Mouse (Mus musculus) liver, embryonic 16.5 days (tissue): ENCODE data around the gene Arhgap25. TPM values are rescaled to one million over a fixed set of nuclear protein-coding genes. Genes with fewer than 3 reads are reported as not detected.

Experiments
- ATAC-seq: fragments of 200-750 bp; cut with Nextera tagmentation; 2 replicates; pipeline ENCODE4 v1.8.0; 2017; ENCODE audit warnings: low read depth, mild to moderate bottlenecking, moderate number of reproducible peaks, moderate library complexity
- H3K27ac ChIP-seq: fragments of 300-500 bp; sonication (generic); 2 replicates; pipeline ENCODE4 v1.5.1; 2014; ENCODE audit warnings: mild to moderate bottlenecking, low read length
- H3K27me3 ChIP-seq: fragments of 300-500 bp; sonication (generic); 2 replicates; pipeline ENCODE4 v1.6.1; 2014; ENCODE audit warnings: low read depth, low read length, mixed read lengths; ENCODE audit not compliant: control insufficient read depth, insufficient read depth
- H3K36me3 ChIP-seq: fragments of 300-500 bp; sonication (generic); 2 replicates; pipeline ENCODE4 v1.6.1; 2014; ENCODE audit warnings: mild to moderate bottlenecking; ENCODE audit not compliant: control insufficient read depth, insufficient read depth
- H3K4me1 ChIP-seq: fragments of 300-500 bp; sonication (generic); 2 replicates; pipeline ENCODE4 v1.6.1; 2014; ENCODE audit warnings: low read depth, low read length, mixed read lengths; ENCODE audit not compliant: control insufficient read depth
- H3K4me2 ChIP-seq: fragments of 300-500 bp; sonication (generic); 2 replicates; pipeline ENCODE4 v1.6.1; 2014; ENCODE audit warnings: low read depth, low read length, mixed read lengths
- H3K4me3 ChIP-seq: fragments of 300-500 bp; sonication (generic); 2 replicates; pipeline ENCODE4 v1.5.1; 2014; ENCODE audit warnings: low read depth, mild to moderate bottlenecking, low read length
- H3K9ac ChIP-seq: fragments of 300-500 bp; sonication (generic); 2 replicates; pipeline ENCODE4 v1.6.1; 2014; ENCODE audit warnings: low read depth, low read length
- H3K9me3 ChIP-seq: fragments of 300-500 bp; sonication (generic); replicated peaks from 2 replicates; pipeline ENCODE4 v1.6.1; 2016; ENCODE audit warnings: low read length; ENCODE audit not compliant: control insufficient read depth
- WGBS: fragments of 180-500 bp; shearing (Covaris S2); extraction: QIAGEN DNeasy Blood & Tissue Kit; methylation state at CpG from one replicate; pipeline ENCODE4 v1.1.7; 2014; ENCODE audit not compliant: insufficient replicate concordance; 5-methylcytosine and 5-hydroxymethylcytosine counted together
- polyA plus RNA-seq: library from polyadenylated mRNA; unstranded; fragments of >200 nt; fragmentation: Nextera tagmentation; extraction: Ambion mirVana; gene quantifications from 2 replicates; pipeline ENCODE4 v1.2.1, GENCODE M21; 2015

Gene Arhgap25
- polyA plus RNA-seq, 1 experiment from 2014 or later: 4.7 TPM

DNA sequence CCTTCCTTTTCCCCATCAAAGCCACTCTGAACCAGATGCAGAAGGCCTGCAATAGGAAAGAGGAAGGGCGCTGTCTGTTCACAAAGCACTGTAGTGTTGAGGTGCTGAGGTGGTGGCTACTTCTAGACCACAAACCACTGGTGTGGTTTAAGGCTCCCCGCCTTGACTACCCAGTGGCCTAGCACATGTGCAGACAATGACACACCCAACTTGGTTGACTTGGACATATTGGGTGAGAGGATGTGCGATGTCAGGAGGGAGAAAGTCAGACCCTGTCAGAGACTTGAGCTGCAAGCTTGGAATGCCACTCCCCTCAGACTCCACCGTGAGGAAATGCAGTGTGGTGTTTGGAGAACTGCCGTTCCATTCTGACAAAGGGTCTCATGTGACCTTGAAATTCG is 8.1 kb upstream of the Arhgap25 start:
- H3K9me3 ChIP-seq: no peaks in the 10 kb centered on the region
- H3K27ac ChIP-seq: peak overlapping the region; percentile 42
- peaks cover 21% of the 10 kb centered on the region for H3K4me1 ChIP-seq
- no peak overlapping the region for H3K4me3 ChIP-seq
- peak; percentile 14; the same call in 1 of the 2 replicates for ATAC-seq
- no peaks in the 10 kb centered on the region for H3K36me3 ChIP-seq
- 0 out of 2 replicates have a peak overlapping the region, but pooled peaks have one; percentile 22 for H3K4me2 ChIP-seq
- H3K27me3 ChIP-seq: peaks cover 25% of the 10 kb centered on the region
- WGBS: 21% methylated on average over 6 of the region's 6 CpGs
- H3K9ac ChIP-seq: no peak overlapping the region

DNA sequence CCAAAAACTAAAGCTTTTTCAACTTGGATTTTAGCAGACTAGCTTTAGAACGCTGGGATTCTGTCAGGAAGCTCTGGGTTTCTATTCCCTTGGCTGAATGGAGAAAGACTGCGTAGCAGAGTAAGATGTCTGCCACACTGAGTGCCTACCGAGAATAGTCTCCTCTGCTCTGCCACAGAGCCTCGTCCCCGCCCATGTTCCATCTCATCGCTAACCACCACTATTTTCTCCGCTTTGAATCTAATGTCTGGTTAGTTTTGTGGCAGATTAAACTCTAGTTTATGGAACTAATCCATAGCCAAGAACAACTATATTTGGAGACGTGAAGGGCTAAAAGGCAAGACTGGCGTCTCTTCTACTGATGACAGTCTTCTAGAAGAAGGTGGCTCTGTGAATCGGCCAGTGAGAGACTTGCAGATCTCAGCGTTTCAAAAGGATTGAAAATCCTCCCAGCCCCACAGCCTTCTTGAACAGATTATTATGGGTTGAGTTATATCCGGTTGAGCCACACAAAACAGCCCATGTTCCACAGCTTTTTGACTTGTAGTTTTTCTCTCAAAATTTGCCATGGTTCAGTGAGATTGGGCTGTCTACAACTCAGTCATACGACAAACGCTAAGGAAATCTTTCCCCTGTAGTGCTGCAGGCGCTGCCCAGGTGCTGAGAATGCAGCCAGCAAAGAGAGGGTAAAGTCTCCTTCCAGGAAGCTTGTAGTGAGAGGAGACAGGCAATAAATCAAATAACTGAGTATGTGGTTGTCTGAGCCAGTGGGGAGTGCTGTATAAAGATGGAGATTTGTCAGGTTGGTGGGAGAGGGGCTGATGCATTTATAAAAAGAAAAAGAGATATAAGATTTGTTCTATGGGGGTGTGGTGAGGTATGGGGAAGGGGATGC is 5.6 kb upstream of the Arhgap25 start:
- Histone ChIP-seq H3K9ac (no peak overlapping the region), H3K4me1 (peaks cover 23% of the 10 kb centered on the region), H3K9me3 (no peaks in the 10 kb centered on the region), H3K4me3 (no peak overlapping the region), H3K4me2 (no peak overlapping the region), H3K27me3 (peaks cover 21% of the 10 kb centered on the region), H3K27ac (no peak overlapping the region), H3K36me3 (no peaks in the 10 kb centered on the region)
- no peak for ATAC-seq
- 53% methylated on average over 15 of the region's 15 CpGs for WGBS

DNA sequence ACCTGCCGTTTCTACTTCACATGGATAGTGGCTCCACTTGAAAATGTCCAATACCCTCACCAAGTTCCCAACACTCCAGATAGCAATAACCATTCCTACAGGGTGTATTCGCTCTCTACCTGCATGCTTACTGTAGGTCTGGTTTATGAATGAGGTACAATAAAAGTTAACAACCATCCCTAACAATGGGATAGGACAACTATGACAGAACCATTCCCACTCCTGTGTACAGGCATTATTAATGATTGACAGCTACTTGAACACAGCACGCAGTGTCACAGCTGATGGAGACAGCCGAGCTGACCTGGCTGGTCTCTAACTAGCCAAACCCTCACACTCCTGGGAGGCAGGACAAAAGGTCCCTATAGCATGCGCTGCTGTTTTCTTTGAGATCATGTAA is 4.6 kb upstream of the Arhgap25 start:
- Histone ChIP-seq H3K4me1 (peaks cover 20% of the 10 kb centered on the region), H3K36me3 (no peaks in the 10 kb centered on the region), H3K4me2 (no peak overlapping the region), H3K27ac (no peak overlapping the region), H3K27me3 (peaks cover 21% of the 10 kb centered on the region), H3K4me3 (no peak overlapping the region), H3K9ac (no peak overlapping the region), H3K9me3 (no peaks in the 10 kb centered on the region)
- no peak for ATAC-seq
- 64% methylated on average over 5 of the region's 5 CpGs for WGBS

- H3K27ac ChIP-seq: 0 out of 2 replicates have a peak overlapping the region, but pooled peaks have one; percentile 35
- H3K27me3 ChIP-seq: peaks cover 21% of the 10 kb centered on the region
- no peak for ATAC-seq
These were observed 3.2 kb upstream of the Arhgap25 start for GRCm38 (mm10) chr6:87536270-87536669.

GRCm38 (mm10) chr6:87535651-87536050 is 2.6 kb upstream of the Arhgap25 start:
- Histone ChIP-seq H3K9me3 (no peaks in the 10 kb centered on the region), H3K27me3 (peaks cover 18% of the 10 kb centered on the region), H3K9ac (no peak overlapping the region), H3K4me2 (no peak overlapping the region), H3K27ac (no peak overlapping the region), H3K4me1 (peaks cover 6% of the 10 kb centered on the region), H3K4me3 (no peak overlapping the region), H3K36me3 (no peaks in the 10 kb centered on the region)
- WGBS: 48% methylated on average over 9 of the region's 9 CpGs
- no peak for ATAC-seq

More at GRCm38 (mm10) chr6:87536270-87536669, 3.2 kb upstream of the Arhgap25 start:
- H3K9ac ChIP-seq: no peak overlapping the region
- H3K36me3 ChIP-seq: no peaks in the 10 kb centered on the region
- peaks cover 9% of the 10 kb centered on the region for H3K4me1 ChIP-seq
- no peak overlapping the region for H3K4me2 ChIP-seq
- no peaks in the 10 kb centered on the region for H3K9me3 ChIP-seq
- H3K4me3 ChIP-seq: no peak overlapping the region
- 57% methylated on average over 8 of the region's 8 CpGs for WGBS

DNA sequence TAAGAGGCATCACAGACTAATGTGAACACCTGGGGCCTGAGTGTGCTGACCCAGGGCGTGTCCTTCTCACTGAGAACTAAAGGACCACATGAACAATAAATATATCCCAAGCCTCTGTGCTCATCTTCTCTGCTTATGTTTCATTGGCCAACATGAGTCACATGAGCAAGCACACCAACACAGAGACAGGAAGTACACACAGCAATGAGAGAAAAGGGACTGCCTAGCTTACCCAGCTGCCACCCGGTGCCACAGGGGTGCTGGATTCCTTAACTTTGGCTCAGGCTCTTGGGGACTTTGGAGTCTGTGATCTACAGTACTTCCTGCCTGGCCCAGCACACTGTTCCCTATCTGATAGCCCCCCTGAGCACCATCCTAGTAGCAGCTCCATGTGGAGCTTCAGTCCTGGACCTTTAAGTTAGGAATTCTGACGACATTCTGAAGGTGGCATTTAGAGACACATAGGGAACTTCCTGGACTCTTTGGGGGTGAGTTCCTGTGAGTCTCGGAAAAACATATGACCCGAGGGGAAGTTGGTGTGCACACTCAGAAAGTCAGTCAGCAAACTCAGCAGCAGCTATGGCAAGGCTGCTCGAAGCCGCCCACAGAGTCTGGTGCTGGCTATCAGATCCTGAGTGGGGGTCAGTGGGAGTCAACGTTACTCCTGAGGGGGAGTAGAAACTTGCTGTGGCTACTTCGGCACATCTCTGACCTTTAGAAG is 2.0 kb upstream of the Arhgap25 start:
- 0 out of 2 replicates have a peak overlapping the region, but pooled peaks have one; percentile 11 for H3K27ac ChIP-seq
- H3K4me3 ChIP-seq: no peak overlapping the region
- no peaks in the 10 kb centered on the region for H3K9me3 ChIP-seq
- 0 out of 2 replicates have a peak overlapping the region, but pooled peaks have one; percentile 5 for H3K4me2 ChIP-seq
- no peaks in the 10 kb centered on the region for H3K36me3 ChIP-seq
- H3K4me1 ChIP-seq: peaks cover 3% of the 10 kb centered on the region; the same call in 1 of the 2 replicates
- peak; percentile 44 for ATAC-seq
- H3K9ac ChIP-seq: no peak overlapping the region
- peaks cover 17% of the 10 kb centered on the region for H3K27me3 ChIP-seq
- WGBS: 34% methylated on average over 9 of the region's 9 CpGs

GRCm38 (mm10) chr6:87531456-87532015 is 1.5 kb downstream of the Arhgap25 start:
- peak overlapping the region; percentile 2; the same call in 1 of the 2 replicates for H3K4me3 ChIP-seq
- no peak overlapping the region for H3K9ac ChIP-seq
- peaks cover 32% of the 10 kb centered on the region for H3K4me1 ChIP-seq
- no peak overlapping the region for H3K27ac ChIP-seq
- H3K9me3 ChIP-seq: no peaks in the 10 kb centered on the region
- H3K27me3 ChIP-seq: 0 out of 2 replicates have a peak, but pooled peaks cover 3% of the 10 kb centered on the region
- H3K4me2 ChIP-seq: peak overlapping the region; percentile 30
- 53% methylated on average over 2 of the region's 2 CpGs for WGBS
- no peak for ATAC-seq
- no peaks in the 10 kb centered on the region for H3K36me3 ChIP-seq

DNA sequence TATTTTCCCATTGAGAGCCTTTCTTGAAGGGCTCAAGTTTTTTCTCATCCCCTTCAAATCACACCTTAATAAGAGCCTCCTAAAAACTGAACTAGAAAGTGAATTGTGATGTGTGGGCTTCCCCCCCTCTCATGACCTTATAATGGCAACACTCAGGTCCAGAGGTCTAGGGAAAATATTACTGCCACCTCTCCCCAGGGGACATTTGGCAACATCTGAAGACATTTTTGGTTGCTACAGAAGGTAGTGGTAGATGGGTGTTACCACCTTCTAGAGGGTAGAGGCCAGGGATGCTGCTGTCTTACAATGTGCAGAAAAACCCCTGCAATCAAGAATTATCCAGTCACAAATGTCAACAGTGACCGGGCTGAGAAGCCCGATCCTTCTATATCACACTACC is 2.7 kb downstream of the Arhgap25 start:
- Histone ChIP-seq H3K9me3 (no peaks in the 10 kb centered on the region), H3K9ac (no peak overlapping the region), H3K4me1 (peaks cover 32% of the 10 kb centered on the region), H3K27ac (no peak overlapping the region), H3K27me3 (no peaks in the 10 kb centered on the region), H3K4me2 (no peak overlapping the region), H3K36me3 (no peaks in the 10 kb centered on the region), H3K4me3 (no peak overlapping the region)
- ATAC-seq: no peak
- WGBS: 50% methylated on average over 2 of the region's 2 CpGs
